Mouse (Mus musculus): ENCODE data around the gene Tbrg1. TPM values are rescaled to one million over a fixed set of nuclear protein-coding genes. Genes with fewer than 3 reads are reported as not detected.

Gene Tbrg1
- total and polyA plus RNA-seq, 2 experiments from 2014 or later = 63.5 to 97.0 TPM

- under 1% methylated on average over 45 of the region's 45 CpGs for WGBS
- no peaks in the 10 kb centered on the region for H3K9me3 ChIP-seq (ENCODE audit: low read length)
- ATAC-seq = peak; percentile 93
- peak within 1 kb of the TSS; percentile 66 for H3K4me2 ChIP-seq (ENCODE audit: low read depth)
- peak within 1 kb of the TSS; percentile 60 for H3K4me3 ChIP-seq (ENCODE audit: low read depth, low read length)
- H3K9ac ChIP-seq = peak within 1 kb of the TSS; percentile 86
- peaks cover 8% of the 10 kb centered on the region for H3K4me1 ChIP-seq (ENCODE audit: insufficient read depth)
- no peaks in the 10 kb centered on the region for H3K36me3 ChIP-seq (ENCODE audit: insufficient read depth)
- DNase-seq = peak; percentile 94
- H3K27me3 ChIP-seq (ENCODE audit: insufficient read depth, low read length) = no peaks in the 10 kb centered on the region
- TF ChIP-seq CTCF (IDR thresholded peaks at IDR 0.05; ENCODE audit: low read depth) = no peak
- peak within 1 kb of the TSS; percentile 87 for H3K27ac ChIP-seq (ENCODE audit: low read depth, low read length)
Measured at GRCm38 (mm10) chr9:37613182-37613910, 43.8 kb downstream of the Tbrg1 start, which contains the start of gene Spa17. Gene Spa17, minus strand, starts transcription at chr9:37613722.

GRCm38 (mm10) chr9:37609558-37609957 is 47.6 kb downstream of the Tbrg1 start:
- Histone ChIP-seq H3K4me1 (ENCODE audit: insufficient read depth) (peaks cover 8% of the 10 kb centered on the region), H3K9me3 (ENCODE audit: low read length) (no peaks in the 10 kb centered on the region), H3K27ac (ENCODE audit: low read depth, low read length) (no peak overlapping the region), H3K9ac (no peak overlapping the region), H3K4me3 (ENCODE audit: low read depth, low read length) (no peak overlapping the region), H3K4me2 (ENCODE audit: low read depth) (no peak overlapping the region), H3K36me3 (ENCODE audit: insufficient read depth) (no peaks in the 10 kb centered on the region), H3K27me3 (ENCODE audit: insufficient read depth, low read length) (no peaks in the 10 kb centered on the region)
- no peak for TF ChIP-seq CTCF (IDR thresholded peaks at IDR 0.05; ENCODE audit: low read depth)
- DNase-seq (no peak), ATAC-seq (no peak)
- WGBS = 72% methylated on average over 4 of the region's 4 CpGs

GRCm38 (mm10) chr9:37605089-37605488 is 52.0 kb downstream of the Tbrg1 start:
- H3K4me1 ChIP-seq (ENCODE audit: insufficient read depth) = no peaks in the 10 kb centered on the region
- no peak overlapping the region for H3K27ac ChIP-seq (ENCODE audit: low read depth, low read length)
- no peak for TF ChIP-seq CTCF (IDR thresholded peaks at IDR 0.05; ENCODE audit: low read depth)
- H3K9ac ChIP-seq = no peak overlapping the region
- H3K9me3 ChIP-seq (ENCODE audit: low read length) = no peaks in the 10 kb centered on the region
- H3K4me2 ChIP-seq (ENCODE audit: low read depth) = no peak overlapping the region
- H3K36me3 ChIP-seq (ENCODE audit: insufficient read depth) = no peaks in the 10 kb centered on the region
- no peak for ATAC-seq
- H3K27me3 ChIP-seq (ENCODE audit: insufficient read depth, low read length) = no peaks in the 10 kb centered on the region
- WGBS = 94% methylated on average over 3 of the region's 3 CpGs
- DNase-seq = no peak
- H3K4me3 ChIP-seq (ENCODE audit: low read depth, low read length) = no peak overlapping the region

DNA sequence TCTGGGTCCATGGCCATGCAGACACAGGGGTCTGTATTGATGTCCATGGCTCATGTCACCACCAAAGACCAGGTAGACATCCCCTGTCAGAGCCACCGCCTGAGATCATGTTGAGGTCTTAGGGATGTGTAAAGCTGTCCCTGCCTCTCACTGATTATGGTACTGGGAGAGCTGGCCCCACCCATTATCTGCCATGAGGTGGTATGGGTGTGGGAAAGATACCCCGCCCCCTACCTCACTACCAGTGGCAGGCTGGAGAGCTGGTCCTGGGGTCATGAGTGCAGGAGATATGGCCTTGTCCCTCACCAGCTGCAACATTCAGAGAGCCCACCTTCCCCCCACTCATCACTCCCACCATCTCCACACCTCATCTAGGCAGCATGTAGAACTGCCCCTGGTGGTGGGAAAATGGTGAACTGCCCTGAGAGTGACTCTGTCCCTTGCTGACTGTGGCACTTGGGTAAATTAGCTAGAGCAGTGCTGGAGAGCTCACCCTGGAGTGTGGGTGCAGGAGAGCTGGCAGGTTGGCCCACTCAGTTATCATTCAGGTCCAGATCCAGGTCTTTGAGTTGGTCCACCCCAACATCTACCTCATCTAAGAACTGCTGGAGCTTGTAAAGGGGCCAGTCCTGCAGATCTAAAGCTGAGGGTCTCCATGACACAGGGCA is 56.4 kb downstream of the Tbrg1 start:
- Histone ChIP-seq H3K9ac (no peak overlapping the region), H3K9me3 (ENCODE audit: low read length) (no peaks in the 10 kb centered on the region), H3K4me2 (ENCODE audit: low read depth) (no peak overlapping the region), H3K4me3 (ENCODE audit: low read depth, low read length) (no peak overlapping the region), H3K4me1 (ENCODE audit: insufficient read depth) (no peaks in the 10 kb centered on the region), H3K27ac (ENCODE audit: low read depth, low read length) (no peak overlapping the region), H3K36me3 (ENCODE audit: insufficient read depth) (no peaks in the 10 kb centered on the region), H3K27me3 (ENCODE audit: insufficient read depth, low read length) (no peaks in the 10 kb centered on the region)
- no peak for DNase-seq
- no peak for TF ChIP-seq CTCF (IDR thresholded peaks at IDR 0.05; ENCODE audit: low read depth)
- WGBS = 100% methylated on average over 2 of the region's 2 CpGs
- no peak for ATAC-seq

Other genes with a start within 250 kb of the Tbrg1 start
- 1.2 and 1.9 TPM in 2 replicates for gene Robo3, start 224.1 kb downstream of the Tbrg1 start, total RNA-seq (2014; rRNA removed)
- 0.48 and 1.5 TPM in 2 replicates for gene Robo3, start 224.1 kb downstream of the Tbrg1 start, polyA plus RNA-seq (2015; fragmentation: Nextera tagmentation; extraction: Ambion mirVana)
- gene Msantd2, start 168.0 kb downstream of the Tbrg1 start, total RNA-seq (2014; rRNA removed) = 43.3 and 122 TPM in 2 replicates
- 15.3 and 19.5 TPM in 2 replicates for gene Msantd2, start 168.0 kb downstream of the Tbrg1 start, polyA plus RNA-seq (2015; fragmentation: Nextera tagmentation; extraction: Ambion mirVana)
- 29.0 and 144 TPM in 2 replicates for gene Esam, start 129.2 kb downstream of the Tbrg1 start, total RNA-seq (2014; rRNA removed)
- 36.3 and 37.3 TPM in 2 replicates for gene Esam, start 129.2 kb downstream of the Tbrg1 start, polyA plus RNA-seq (2015; fragmentation: Nextera tagmentation; extraction: Ambion mirVana)
- gene Vsig2, start 118.1 kb downstream of the Tbrg1 start, total RNA-seq (2014; rRNA removed) = 2.4 and 2.5 TPM in 2 replicates
- gene Vsig2, start 118.1 kb downstream of the Tbrg1 start, polyA plus RNA-seq (2015; fragmentation: Nextera tagmentation; extraction: Ambion mirVana) = 1.2 and 1.3 TPM in 2 replicates
- 76.2 and 112 TPM in 2 replicates for gene Nrgn, start 104.4 kb downstream of the Tbrg1 start, total RNA-seq (2014; rRNA removed)
- 152 and 176 TPM in 2 replicates for gene Nrgn, start 104.4 kb downstream of the Tbrg1 start, polyA plus RNA-seq (2015; fragmentation: Nextera tagmentation; extraction: Ambion mirVana)
- gene Siae, start 101.6 kb downstream of the Tbrg1 start, total RNA-seq (2014; rRNA removed) = 9.2 and 13.8 TPM in 2 replicates
- gene Siae, start 101.6 kb downstream of the Tbrg1 start, polyA plus RNA-seq (2015; fragmentation: Nextera tagmentation; extraction: Ambion mirVana) = 8.9 and 13.7 TPM in 2 replicates
- 2.4 and 5.3 TPM in 2 replicates for gene Spa17, start 43.6 kb downstream of the Tbrg1 start, total RNA-seq (2014; rRNA removed)
- 10.2 and 10.8 TPM in 2 replicates for gene Spa17, start 43.6 kb downstream of the Tbrg1 start, polyA plus RNA-seq (2015; fragmentation: Nextera tagmentation; extraction: Ambion mirVana)
- gene Panx3, start 11.9 kb upstream of the Tbrg1 start, total RNA-seq (2014; rRNA removed) = 0.08 and 1.8 TPM in 2 replicates
- gene Panx3, start 11.9 kb upstream of the Tbrg1 start, polyA plus RNA-seq (2015; fragmentation: Nextera tagmentation; extraction: Ambion mirVana) = not detected in 2 replicates
- gene Olfr160, start 58.9 kb upstream of the Tbrg1 start, total RNA-seq (2014; rRNA removed) = not detected in 2 replicates
- not detected in 2 replicates for gene Olfr160, start 58.9 kb upstream of the Tbrg1 start, polyA plus RNA-seq (2015; fragmentation: Nextera tagmentation; extraction: Ambion mirVana)
- gene Olfr874, start 87.8 kb upstream of the Tbrg1 start, total RNA-seq (2014; rRNA removed) = not detected in 2 replicates
- not detected in 2 replicates for gene Olfr874, start 87.8 kb upstream of the Tbrg1 start, polyA plus RNA-seq (2015; fragmentation: Nextera tagmentation; extraction: Ambion mirVana)
- gene Olfr875, start 114.5 kb upstream of the Tbrg1 start, total RNA-seq (2014; rRNA removed) = not detected in 2 replicates
- 0.16 TPM in 1 of 2 replicates, not detected in the other for gene Olfr875, start 114.5 kb upstream of the Tbrg1 start, polyA plus RNA-seq (2015; fragmentation: Nextera tagmentation; extraction: Ambion mirVana)
- gene Olfr876, start 145.7 kb upstream of the Tbrg1 start, total RNA-seq (2014; rRNA removed) = not detected in 2 replicates
- not detected in 2 replicates for gene Olfr876, start 145.7 kb upstream of the Tbrg1 start, polyA plus RNA-seq (2015; fragmentation: Nextera tagmentation; extraction: Ambion mirVana)
- not detected in 2 replicates for gene Olfr877, start 197.0 kb upstream of the Tbrg1 start, total RNA-seq (2014; rRNA removed)
- gene Olfr877, start 197.0 kb upstream of the Tbrg1 start, polyA plus RNA-seq (2015; fragmentation: Nextera tagmentation; extraction: Ambion mirVana) = 0.11 TPM in 1 of 2 replicates, not detected in the other
- gene Olfr145, start 239.4 kb upstream of the Tbrg1 start, total RNA-seq (2014; rRNA removed) = not detected in 2 replicates
- not detected in 2 replicates for gene Olfr145, start 239.4 kb upstream of the Tbrg1 start, polyA plus RNA-seq (2015; fragmentation: Nextera tagmentation; extraction: Ambion mirVana)